Mouse (Mus musculus) bone marrow macrophage, adult 2 months (primary cell): ENCODE data around the gene Nubp2. TPM values are rescaled to one million over a fixed set of nuclear protein-coding genes. Genes with fewer than 3 reads are reported as not detected.

Experiments used
- H3K27ac ChIP-seq: 2 replicates; pipeline ENCODE4 v1.5.1; 2012; ENCODE audit warnings: low read depth, low read length; ENCODE audit not compliant: insufficient read depth
- H3K4me1 ChIP-seq: 2 replicates; pipeline ENCODE4 v1.6.1; 2012; ENCODE audit warnings: low read length; ENCODE audit not compliant: control insufficient read depth, insufficient read depth
- H3K4me3 ChIP-seq: 2 replicates; pipeline ENCODE4 v1.5.1; 2012; ENCODE audit warnings: mild to moderate bottlenecking, low read length, moderate library complexity; ENCODE audit not compliant: insufficient read depth
- CTCF ChIP-seq: IDR thresholded peaks from 2 replicates; pipeline ENCODE4 v1.5.1; 2012; ENCODE audit warnings: low read depth, mild to moderate bottlenecking, low read length, moderate library complexity
- POLR2A ChIP-seq: IDR thresholded peaks from 2 replicates; pipeline ENCODE4 v1.6.1; 2012; ENCODE audit warnings: mild to moderate bottlenecking, low read depth, low read length, borderline replicate concordance
- polyA plus RNA-seq: library from polyadenylated mRNA; stranded (reverse); fragments of >200 nt; gene quantifications from 2 replicates; pipeline ENCODE4 v1.2.4, GENCODE M21; 2012; ENCODE audit not compliant: missing spikeins, insufficient read depth, insufficient read length

The Nubp2 gene
- 39.0 and 40.3 TPM in 2 replicates for polyA plus RNA-seq

DNA sequence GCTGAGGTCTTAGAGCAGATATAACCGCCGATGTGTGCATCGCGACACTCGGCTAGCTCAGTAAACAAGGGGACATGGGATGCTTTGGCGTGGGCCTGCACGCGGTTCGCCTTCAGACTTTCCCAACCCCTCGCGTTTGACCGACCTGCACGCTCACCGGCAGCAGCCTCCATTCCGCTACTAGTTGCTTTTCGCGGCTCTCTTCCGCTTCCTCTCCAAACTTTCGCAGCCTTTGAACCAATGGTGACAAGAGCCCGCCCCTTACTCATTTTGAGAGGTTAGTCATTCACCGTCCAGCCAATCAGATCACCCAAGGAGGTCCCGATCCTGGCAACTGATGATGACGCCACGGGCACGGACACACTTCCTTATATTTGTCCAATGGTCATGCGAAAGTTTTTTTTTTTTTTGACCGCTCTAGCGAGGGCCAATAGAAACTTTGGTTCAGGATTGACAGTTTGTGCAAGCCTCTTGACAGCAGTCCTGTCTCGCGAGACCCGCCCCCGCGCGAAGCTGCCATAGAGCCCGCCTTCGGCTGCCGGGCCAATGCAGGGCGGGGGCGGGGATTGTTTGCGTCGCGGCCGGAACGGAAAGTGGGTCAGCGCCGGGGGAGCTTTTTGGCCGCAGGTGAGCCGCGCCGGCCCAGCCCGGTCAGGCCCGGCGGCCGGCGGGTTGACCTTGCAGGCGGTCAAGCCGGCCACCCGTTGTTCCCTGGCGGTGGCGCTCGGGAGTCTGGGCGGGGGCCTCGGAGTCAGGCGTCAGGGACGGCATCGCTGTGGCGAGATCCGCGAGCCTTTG lies at the start of gene Nubp2, which contains the start of gene Spsb3:
Nubp2 (minus strand) TSS at position 216 of the 798 bp plus-strand sequence.
Spsb3 (plus strand) TSS at position 510 of the 798 bp plus-strand sequence.
- Histone ChIP-seq H3K4me1 (peaks cover 9% of the 10 kb centered on the region), H3K27ac (peak within 1 kb of the TSS; percentile 35), H3K4me3 (peak within 1 kb of the TSS; percentile 98)
- TF ChIP-seq POLR2A, result no peak
- TF ChIP-seq CTCF, result no peak

DNA sequence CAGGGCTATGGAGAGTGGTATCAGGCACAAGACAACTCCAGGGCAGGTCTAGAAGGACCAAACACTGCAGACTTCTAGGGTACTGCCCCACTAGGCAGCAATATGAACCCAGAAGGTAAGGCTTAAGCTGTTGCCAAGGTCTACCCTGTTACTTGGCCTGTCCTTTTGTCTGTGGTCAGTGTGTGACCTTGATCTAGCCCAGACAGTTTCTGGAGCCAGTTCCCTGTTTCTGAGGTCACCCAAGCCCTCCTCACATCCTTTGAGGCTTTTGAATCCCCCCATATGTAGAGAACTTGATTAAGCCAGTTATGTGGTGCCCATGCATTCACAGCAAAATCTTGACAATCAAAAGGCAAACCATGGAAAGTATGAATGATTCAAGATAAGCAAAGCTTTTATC lies 49.5 kb upstream of the Nubp2 start:
- Histone ChIP-seq H3K27ac (no peak overlapping the region), H3K4me1 (peaks cover 16% of the 10 kb centered on the region), H3K4me3 (peak overlapping the region; percentile 96)
- TF ChIP-seq CTCF (no peak), POLR2A (no peak)

GRCm38 (mm10) chr17:24934926-24935325 lies 48.8 kb upstream of the Nubp2 start:
- TF ChIP-seq CTCF (no peak), POLR2A (no peak)

GRCm38 (mm10) chr17:24933163-24933562 lies 47.0 kb upstream of the Nubp2 start:
- Histone ChIP-seq H3K27ac (no peak overlapping the region), H3K4me1 (peaks cover 25% of the 10 kb centered on the region), H3K4me3 (no peak overlapping the region)
- TF ChIP-seq CTCF (no peak), POLR2A (no peak)

More at GRCm38 (mm10) chr17:24934926-24935325, 48.8 kb upstream of the Nubp2 start:
- no peak overlapping the region for H3K27ac ChIP-seq
- peaks cover 16% of the 10 kb centered on the region for H3K4me1 ChIP-seq
- H3K4me3 ChIP-seq, result peak overlapping the region; percentile 96; the same call in 1 of the 2 replicates

GRCm38 (mm10) chr17:24932431-24932830 lies 46.3 kb upstream of the Nubp2 start:
- peaks cover 25% of the 10 kb centered on the region for H3K4me1 ChIP-seq
- H3K4me3 ChIP-seq, result no peak overlapping the region
- TF ChIP-seq CTCF (no peak), POLR2A (no peak)
- no peak overlapping the region for H3K27ac ChIP-seq

GRCm38 (mm10) chr17:24929506-24929905 lies 43.4 kb upstream of the Nubp2 start:
- Histone ChIP-seq H3K27ac (no peak overlapping the region), H3K4me1 (peaks cover 12% of the 10 kb centered on the region), H3K4me3 (no peak overlapping the region)
- TF ChIP-seq POLR2A (no peak), CTCF (no peak)

GRCm38 (mm10) chr17:24923246-24923645 lies 37.1 kb upstream of the Nubp2 start:
- no peak overlapping the region for H3K4me3 ChIP-seq
- H3K4me1 ChIP-seq, result no peaks in the 10 kb centered on the region
- H3K27ac ChIP-seq, result no peak overlapping the region
- TF ChIP-seq CTCF (no peak), POLR2A (no peak)

DNA sequence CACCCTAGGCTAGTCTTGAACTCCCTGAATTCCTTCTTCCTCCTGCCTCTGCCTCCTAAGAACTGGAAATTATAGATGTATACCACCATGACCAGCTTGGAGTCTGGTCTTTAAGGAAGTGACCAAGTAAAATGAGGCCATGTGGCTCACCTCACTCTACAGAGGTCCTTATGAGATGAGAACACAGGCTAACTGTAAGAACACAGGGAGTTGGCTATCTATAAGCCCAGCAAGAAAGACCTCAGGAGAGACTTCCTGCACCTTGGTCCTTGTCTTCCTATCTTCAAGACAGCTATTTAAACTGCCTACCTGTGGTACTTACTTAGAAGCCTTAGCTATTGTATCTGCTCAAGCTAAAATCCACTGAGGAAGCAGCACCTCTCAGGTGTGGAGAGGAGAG lies 27.8 kb upstream of the Nubp2 start:
- Histone ChIP-seq H3K4me1 (no peaks in the 10 kb centered on the region), H3K4me3 (no peak overlapping the region)

DNA sequence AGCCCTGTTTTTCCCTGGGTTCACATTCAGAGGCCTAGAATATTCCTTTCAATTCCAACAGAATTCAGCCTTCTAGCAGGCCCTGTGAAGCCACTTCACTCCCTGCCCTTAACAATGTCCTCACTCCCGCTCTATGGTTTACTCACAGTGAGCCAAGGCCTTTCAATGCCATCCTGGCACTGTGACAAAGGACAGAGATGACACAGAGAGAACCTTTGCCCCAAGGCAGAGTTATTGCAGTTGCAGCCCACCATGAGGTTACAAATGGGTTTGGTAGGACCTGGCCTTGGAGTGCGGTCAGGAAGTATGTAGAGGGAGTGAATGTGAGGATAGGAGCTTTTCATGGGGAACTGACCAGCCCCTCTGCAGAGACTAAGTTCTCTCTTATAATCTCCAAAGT lies 21.4 kb upstream of the Nubp2 start:
- H3K27ac ChIP-seq, result no peak overlapping the region

More for the DNA sequence above, 27.8 kb upstream of the Nubp2 start:
- H3K27ac ChIP-seq, result no peak overlapping the region
- no peak for TF ChIP-seq POLR2A
- no peak for TF ChIP-seq CTCF

GRCm38 (mm10) chr17:24903767-24904166 lies 17.6 kb upstream of the Nubp2 start:
- Histone ChIP-seq H3K4me1 (no peaks in the 10 kb centered on the region), H3K27ac (no peak overlapping the region), H3K4me3 (no peak overlapping the region)
- no peak for TF ChIP-seq CTCF
- no peak for TF ChIP-seq POLR2A

More for the DNA sequence above, 21.4 kb upstream of the Nubp2 start:
- Histone ChIP-seq H3K4me3 (no peak overlapping the region), H3K4me1 (no peaks in the 10 kb centered on the region)
- TF ChIP-seq POLR2A, result no peak
- TF ChIP-seq CTCF, result no peak
